Mouse (Mus musculus): ENCODE measurements around the gene Cd84. TPM values are rescaled to one million over a fixed set of nuclear protein-coding genes. Genes with fewer than 3 reads are reported as not detected.

Gene Cd84
- 22.0 TPM for polyA plus RNA-seq (2014; fragmentation: Illumina TruSeq; extraction: RNeasy Lipid Tissue Mini Kit (QIAGEN cat#74804); ENCODE audit: low read depth, low replicate concordance)

DNA sequence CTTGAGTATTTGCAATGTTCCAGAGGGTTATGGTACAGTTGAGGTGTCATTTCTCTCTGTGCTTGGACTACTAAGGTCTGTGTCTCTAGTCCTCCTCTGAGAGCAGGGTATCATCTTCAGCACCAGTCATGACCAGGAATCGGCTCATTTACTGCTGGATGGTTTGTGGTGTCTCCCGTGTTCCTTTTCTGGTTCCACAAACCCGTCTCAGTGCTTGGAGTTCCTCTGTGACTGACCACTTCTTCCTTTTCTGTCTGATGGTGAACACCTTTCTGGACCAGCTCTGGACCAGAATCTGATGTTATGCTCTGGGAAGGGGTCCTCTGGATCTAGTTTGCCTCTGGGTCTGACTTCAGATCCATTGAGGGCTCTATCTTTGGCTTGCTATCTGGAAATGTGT, at the start of gene Cd84:
Gene Cd84, plus strand, starts transcription at position 210 of the 400 bp plus-strand sequence.

DNA sequence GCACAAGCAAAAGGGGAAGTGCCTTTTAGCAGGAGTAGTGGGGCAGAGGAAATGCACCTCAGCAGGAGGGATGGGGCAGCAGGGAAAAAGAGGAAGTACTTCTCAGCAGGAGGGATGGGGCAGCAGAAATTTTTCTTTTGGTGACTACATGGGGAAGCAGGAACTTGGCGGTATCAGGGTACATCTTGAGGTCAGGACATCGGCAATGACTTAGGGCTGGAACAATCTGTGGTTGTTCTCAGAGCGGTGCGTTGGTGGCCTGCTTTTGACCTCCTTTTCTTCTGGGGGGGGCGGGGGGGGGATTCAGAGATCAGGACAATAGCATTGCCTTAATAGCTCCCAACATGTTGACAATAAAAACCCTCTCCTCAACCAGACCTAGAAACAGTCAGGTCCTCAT, 55.9 kb downstream of the Cd84 start, which contains the start of gene Gm10521:
Gene Gm10521, plus strand, starts transcription at position 301 of the 400 bp plus-strand sequence.

GRCm38 (mm10) chr1:171917305-171918039, 78.0 kb downstream of the Cd84 start, which contains the start of gene Slamf6:
Gene Slamf6, plus strand, starts transcription at chr1:171917515.

Other genes starting within 250 kb of the Cd84 start
- gene Ly9, start 232.3 kb upstream of the Cd84 start, polyA plus RNA-seq (2014; fragmentation: Illumina TruSeq; extraction: RNeasy Lipid Tissue Mini Kit (QIAGEN cat#74804); ENCODE audit: low read depth, low replicate concordance): 3.9 TPM
- gene Slamf7, start 186.7 kb upstream of the Cd84 start, polyA plus RNA-seq (2014; fragmentation: Illumina TruSeq; extraction: RNeasy Lipid Tissue Mini Kit (QIAGEN cat#74804); ENCODE audit: low read depth, low replicate concordance): 5.3 TPM
- gene Cd48, start 157.7 kb upstream of the Cd84 start, polyA plus RNA-seq (2014; fragmentation: Illumina TruSeq; extraction: RNeasy Lipid Tissue Mini Kit (QIAGEN cat#74804); ENCODE audit: low read depth, low replicate concordance): 22.7 TPM
- gene Slamf1, start 72.6 kb upstream of the Cd84 start, polyA plus RNA-seq (2014; fragmentation: Illumina TruSeq; extraction: RNeasy Lipid Tissue Mini Kit (QIAGEN cat#74804); ENCODE audit: low read depth, low replicate concordance): 0.66 TPM
- gene Gm10521, start 56.0 kb downstream of the Cd84 start, polyA plus RNA-seq (2014; fragmentation: Illumina TruSeq; extraction: RNeasy Lipid Tissue Mini Kit (QIAGEN cat#74804); ENCODE audit: low read depth, low replicate concordance): 2.1 TPM
- 4.9 TPM for gene Slamf6, start 77.8 kb downstream of the Cd84 start, polyA plus RNA-seq (2014; fragmentation: Illumina TruSeq; extraction: RNeasy Lipid Tissue Mini Kit (QIAGEN cat#74804); ENCODE audit: low read depth, low replicate concordance)
- gene Vangl2, start 188.7 kb downstream of the Cd84 start, polyA plus RNA-seq (2014; fragmentation: Illumina TruSeq; extraction: RNeasy Lipid Tissue Mini Kit (QIAGEN cat#74804); ENCODE audit: low read depth, low replicate concordance): 1.4 TPM
- not detected for gene Nhlh1, start 217.9 kb downstream of the Cd84 start, polyA plus RNA-seq (2014; fragmentation: Illumina TruSeq; extraction: RNeasy Lipid Tissue Mini Kit (QIAGEN cat#74804); ENCODE audit: low read depth, low replicate concordance)
- 180 TPM for gene Copa, start 242.8 kb downstream of the Cd84 start, polyA plus RNA-seq (2014; fragmentation: Illumina TruSeq; extraction: RNeasy Lipid Tissue Mini Kit (QIAGEN cat#74804); ENCODE audit: low read depth, low replicate concordance)
- 38.8 TPM for gene Ncstn, start 243.1 kb downstream of the Cd84 start, polyA plus RNA-seq (2014; fragmentation: Illumina TruSeq; extraction: RNeasy Lipid Tissue Mini Kit (QIAGEN cat#74804); ENCODE audit: low read depth, low replicate concordance)